Mouse (Mus musculus) monocyte, adult 5-6 weeks (primary cell): Measurements from ENCODE around the gene Olfr572. TPM values are rescaled to one million over a fixed set of nuclear protein-coding genes. Genes with fewer than 3 reads are reported as not detected.

Source experiments
- ATAC-seq: fragments of 153-309, 156-312 bp; replicated peaks from 2 replicates; pipeline ENCODE4 v1.8.0; 2017; ENCODE audit warnings: mild to moderate bottlenecking; ENCODE audit not compliant: low TSS enrichment, insufficient number of reproducible peaks, severe bottlenecking, poor library complexity, low FRiP score
- total RNA-seq: library from RNA; stranded (forward); fragments of 200-1000, 200-491, 200-594 nt; gene quantifications from 3 replicates; pipeline ENCODE4 v1.2.3, GENCODE M21; 2017

Olfr572 gene
- total RNA-seq = not detected in 3 replicates

DNA sequence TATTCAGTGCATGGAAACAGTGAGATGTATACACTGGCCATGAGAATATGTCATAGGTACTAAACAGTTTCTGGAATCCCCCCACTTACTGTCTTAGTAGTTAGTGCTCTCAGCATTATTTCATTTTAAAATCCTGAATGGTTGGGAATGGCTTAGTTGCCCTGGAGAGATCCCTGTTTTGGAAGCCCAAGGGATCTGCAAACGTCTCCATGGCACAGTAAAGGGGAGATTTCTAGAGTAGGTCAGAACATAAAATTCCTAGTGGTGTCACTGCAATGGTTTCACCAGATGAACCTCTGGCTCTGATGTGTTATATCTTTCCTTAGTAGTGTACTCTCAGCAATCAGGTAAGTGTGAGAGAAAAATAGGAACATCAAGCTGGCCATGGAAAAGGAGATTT, at the start of gene Olfr572:
Olfr572 (plus strand) TSS at position 301 of the 400 bp plus-strand sequence.
- no peak for ATAC-seq

DNA sequence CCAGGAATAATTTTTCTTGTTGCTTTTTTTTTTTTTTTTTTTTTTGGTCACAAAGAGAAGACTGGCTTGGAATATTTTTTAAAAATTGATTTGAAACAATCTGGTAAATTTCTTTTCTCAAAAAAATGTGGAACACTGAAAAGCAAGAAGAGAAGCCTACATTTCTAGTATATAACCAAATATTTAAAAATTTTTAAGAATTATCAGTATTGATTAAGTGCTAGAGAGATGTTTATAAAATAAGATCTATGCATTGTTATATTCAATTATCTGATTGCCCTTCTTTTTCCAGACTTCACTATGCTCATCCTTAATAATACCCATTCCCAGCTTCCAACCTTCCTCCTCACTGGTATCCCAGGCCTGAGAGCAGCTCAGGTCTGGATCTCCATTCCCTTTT, 47.4 kb upstream of the Olfr572 start, which contains the start of gene Olfr568:
Olfr568 (plus strand) TSS at position 301 of the 400 bp plus-strand sequence.
- no peak for ATAC-seq

DNA sequence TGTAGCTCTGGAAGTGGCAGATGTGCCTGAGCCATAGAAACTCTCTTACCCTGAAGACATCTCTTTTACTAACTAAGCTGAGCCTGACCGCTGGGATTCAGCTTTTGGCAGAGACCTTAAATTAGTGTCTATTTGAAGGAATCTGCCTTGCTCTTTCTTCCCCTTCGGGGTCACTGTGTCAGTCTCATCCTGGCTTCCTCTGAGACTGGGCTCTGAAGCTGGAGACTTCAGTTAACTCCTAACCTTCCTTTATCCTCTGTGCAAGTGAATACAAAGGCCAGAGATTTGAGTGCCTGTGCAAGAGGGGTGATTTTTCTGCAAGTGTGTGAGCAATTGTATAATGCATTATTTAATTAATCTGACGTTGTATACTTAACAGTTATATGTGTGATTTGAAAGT, 33.4 kb upstream of the Olfr572 start, which contains the start of gene Olfr569:
Olfr569 (minus strand) TSS at position 101 of the 400 bp plus-strand sequence.
- ATAC-seq = no peak

DNA sequence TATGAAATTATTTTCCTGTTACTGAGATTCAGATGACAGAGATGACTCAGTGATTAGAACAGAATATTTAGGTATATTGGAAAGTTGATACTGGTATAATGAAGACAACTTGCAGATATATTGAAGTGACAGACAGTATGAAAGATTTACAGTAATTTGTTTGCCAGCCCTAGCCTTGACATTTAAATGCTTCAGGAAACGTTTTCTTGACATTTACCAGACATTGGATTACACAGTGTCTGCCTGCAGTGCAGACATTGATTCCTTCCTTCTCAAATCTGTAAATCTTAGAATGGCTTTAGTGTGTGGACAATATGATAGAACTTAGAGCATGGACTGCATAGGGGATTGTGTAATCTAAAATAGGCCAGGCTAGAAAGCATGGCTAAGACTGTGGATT, 8.9 kb upstream of the Olfr572 start:
- no peak for ATAC-seq

DNA sequence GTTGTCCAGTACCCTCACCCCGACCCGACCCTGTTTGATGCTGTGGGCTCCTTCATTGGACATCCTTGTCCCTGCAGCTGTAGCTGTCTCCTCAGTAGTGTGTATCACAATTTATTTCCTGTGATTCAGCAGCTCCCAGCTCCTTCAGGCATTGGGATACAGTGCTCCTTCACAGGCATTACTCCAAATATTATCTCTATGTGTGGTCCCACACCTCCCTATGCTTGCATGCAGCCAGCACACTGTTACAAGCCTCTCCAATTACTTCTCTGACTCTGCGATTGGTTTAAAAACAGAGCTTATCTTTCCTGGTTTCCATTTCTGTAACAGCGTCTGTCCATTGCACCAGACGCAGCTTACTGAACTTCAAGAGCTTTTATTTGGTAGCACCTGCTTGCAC, 7.8 kb upstream of the Olfr572 start:
- no peak for ATAC-seq

DNA sequence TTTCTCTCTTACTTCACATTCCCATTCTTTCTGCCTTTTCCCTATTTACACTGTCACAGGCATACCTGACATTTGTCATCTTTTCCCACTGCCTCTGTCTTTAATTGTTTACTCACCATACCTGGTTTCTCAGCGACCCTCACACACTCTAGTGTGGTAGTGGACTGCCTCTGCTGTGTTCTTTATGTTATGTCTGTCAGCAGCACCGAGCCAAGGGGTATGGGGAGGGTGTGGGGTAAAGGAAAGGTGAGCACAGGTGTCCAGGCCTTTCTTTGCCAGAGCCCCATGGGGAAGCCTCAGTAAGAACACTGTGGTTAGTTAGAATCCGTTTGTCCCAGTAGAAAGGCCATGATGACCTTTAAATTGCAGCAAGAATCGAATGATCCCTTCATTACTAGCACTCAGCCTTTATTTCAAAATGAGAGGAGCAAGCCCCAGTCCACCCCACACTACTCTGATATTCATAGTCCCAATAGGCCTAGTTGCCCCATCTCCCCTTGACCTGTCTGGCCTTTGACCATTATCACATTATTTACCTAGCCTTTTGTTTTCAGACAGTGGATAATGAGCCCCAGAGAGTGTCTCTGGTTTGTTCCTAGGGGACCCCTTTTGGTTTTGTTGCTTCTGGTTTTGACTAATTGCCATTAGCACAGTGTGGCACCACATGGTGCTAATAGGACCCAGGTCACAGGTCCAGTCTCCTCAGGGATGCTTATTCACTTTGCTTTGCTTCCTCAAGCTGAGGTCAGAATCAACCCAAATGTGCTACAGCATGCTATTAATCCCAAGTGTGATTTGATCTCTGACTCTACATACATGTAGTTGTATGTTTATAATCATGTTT, 7.0 kb upstream of the Olfr572 start, which contains the start of gene Olfr571:
Olfr571 (minus strand) TSS at position 505 of the 844 bp plus-strand sequence.
- ATAC-seq = no peak

DNA sequence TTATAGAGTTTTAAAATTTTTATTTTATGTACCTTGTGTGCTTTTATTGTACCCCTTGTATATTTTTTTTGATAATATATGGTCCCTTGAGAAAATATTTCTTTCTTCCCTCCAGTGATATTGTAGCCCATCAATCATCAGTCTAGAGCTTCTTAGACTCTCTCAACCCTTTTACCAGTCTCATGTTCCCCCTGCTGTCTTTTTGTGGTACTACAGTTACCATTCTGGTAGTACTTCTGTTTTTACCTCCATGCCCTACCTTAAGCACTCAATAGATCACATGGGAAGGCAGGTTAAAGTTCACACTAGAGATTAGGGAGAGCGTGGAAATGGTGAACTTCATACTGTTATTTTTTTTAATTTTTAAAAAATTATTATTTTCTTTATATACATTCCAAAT, 4.6 kb upstream of the Olfr572 start:
- no peak for ATAC-seq

DNA sequence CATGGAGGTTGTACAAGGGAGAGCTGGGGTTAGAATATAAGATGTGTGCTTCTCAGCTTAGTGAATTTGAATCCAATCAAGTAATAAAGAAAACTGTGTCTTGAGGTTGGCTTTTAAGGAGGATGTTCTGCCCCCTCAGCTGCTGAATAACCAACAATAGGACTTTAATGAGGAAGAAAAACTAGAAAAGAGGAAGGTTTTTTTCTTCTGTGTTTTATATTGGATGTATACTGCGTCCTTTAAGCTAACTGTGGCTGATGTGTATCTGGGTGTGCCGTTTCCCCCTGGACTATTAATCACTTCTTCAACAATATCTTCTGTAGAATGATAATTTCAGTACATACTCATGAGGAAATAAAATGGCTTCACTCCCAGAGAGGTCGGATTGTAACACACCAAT, 2.9 kb downstream of the Olfr572 start:
- no peak for ATAC-seq

DNA sequence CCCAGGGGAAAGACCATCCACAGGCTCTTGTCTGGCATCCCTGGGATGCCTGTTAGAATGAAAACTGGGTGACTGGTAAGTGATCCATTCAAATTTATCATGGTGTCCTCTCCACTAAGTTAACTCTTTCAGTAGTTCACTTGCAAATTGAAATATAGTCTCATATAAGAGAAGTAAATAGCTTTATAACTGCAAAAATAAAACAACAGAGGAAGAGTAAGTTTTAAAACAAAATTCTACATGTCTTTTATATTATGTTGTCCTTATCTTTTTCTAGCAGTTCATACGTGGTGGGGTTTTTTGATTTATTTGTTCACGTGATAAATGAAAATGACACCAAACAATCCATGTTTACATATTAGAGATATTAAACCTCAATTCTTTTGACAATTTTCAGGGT, 18.3 kb downstream of the Olfr572 start, which contains the start of gene Olfr573-ps1:
Olfr573-ps1 (minus strand) TSS at position 101 of the 400 bp plus-strand sequence.
- ATAC-seq = no peak

DNA sequence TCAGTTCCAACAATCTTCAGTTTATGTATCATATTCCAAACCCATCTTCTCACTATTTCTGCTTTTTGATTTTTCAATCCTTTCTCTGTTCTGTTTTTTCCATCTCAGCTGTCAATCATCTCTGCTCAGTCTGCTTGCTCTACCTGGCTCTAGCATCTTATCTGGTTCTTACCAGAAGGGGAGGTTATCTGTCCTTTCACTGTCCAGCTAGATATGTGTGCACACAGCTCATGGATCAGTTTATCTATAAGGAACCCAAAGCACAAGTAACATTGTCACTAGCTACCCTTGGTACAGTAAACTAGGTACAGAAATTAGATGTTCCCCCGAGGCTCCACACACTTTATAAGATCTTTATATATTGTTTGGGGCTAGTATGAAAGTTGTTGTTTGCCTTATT, 19.2 kb downstream of the Olfr572 start:
- no peak for ATAC-seq

DNA sequence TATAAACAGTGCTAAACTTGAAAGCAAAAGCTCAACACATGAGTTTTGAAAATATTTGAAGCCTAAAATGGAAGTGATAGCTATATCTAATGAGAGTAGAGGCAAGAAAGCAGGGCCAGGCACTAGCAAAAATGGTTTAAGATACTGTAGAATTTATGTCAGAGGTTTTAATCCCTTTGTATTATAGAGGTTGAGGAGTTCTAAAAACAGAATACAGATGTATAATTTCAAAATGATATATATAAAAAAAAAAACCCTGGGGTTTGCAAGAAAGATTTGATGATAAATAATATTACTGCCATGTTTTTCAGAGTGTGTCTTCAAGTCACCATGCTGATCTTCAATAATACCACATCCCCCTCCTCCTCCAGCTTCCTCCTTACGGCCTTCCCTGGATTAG, 24.0 kb downstream of the Olfr572 start, which contains the start of gene Olfr574:
Olfr574 (plus strand) TSS at position 301 of the 400 bp plus-strand sequence.
- ATAC-seq = no peak

DNA sequence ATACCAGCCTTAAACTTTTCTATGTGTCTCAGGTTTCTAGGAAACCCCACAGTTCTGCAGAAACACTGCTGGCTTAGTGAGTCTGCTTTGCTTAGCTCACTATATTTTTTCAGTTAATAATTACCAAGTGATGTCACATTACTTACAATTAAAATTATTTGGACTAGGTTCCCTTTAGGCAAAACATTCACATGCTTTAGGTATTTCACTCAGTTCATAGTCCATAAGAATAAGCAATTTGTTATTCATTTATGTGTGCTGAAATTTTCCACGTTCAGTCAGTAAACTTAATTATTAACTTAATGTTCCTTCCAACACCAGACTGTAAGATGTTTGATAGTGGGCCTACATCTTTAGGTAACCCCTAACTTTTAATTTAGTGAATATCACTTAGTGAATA, 26.5 kb downstream of the Olfr572 start:
- ATAC-seq = no peak

DNA sequence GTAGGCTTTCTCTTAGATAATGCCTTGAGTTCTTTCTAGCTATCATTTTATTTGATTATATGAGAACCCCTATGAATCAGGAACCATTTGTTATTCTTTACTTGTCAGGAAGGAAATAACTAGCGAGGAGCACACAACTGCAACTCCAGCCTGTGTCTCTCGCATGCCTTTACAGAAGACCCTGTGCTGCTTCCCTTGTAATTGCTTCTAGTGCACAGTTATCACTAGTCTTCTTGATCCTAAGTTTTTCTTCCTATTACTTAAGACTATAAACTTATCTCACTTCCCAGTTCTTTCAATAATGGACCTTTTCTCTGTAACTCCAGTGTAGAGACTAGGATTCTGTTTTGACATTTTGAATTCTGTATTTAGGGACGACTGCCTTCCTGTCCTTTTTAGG, 33.9 kb downstream of the Olfr572 start:
- ATAC-seq = no peak

DNA sequence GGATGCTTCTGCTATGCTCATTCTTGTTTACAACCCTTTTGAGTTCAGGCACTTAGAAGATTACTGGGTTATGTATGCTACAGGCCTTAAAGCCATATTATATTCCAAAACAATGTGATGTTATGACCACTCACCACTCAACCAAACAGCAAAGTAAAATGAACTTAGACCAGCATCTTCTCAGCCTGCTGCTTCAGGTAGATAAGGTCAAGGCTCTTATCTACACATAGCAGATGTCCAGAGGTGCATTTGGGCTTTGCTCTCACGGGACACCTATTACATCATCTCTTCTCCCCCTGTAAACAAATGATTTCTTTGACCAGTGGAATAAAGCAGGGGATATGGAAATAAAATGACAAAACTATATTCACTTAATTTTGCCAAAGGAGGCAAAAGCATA, 34.4 kb downstream of the Olfr572 start, which contains the start of gene Olfr575:
Olfr575 (minus strand) TSS at position 183 of the 400 bp plus-strand sequence.
- ATAC-seq = no peak

DNA sequence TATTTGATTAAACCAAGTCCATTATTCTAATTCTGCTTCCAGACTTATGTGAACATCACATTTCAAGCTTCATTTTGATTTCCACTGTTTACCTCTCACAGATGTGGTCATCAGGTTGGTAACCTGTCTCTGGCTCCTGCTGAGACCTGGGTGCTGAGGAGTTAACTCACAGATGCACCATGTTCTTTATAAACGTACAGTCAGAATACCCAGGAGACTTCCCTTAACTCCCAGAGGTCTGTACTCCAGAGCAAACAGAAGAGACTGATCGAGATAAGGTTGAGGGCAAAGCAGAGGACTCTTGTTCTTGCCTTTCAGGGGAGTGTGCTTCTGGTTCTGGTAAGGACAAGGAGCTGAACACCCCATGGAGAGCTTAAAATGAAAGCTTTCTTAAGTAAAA, 38.2 kb downstream of the Olfr572 start, which contains the start of gene Olfr576:
Olfr576 (plus strand) TSS at position 301 of the 400 bp plus-strand sequence.
- ATAC-seq = no peak

DNA sequence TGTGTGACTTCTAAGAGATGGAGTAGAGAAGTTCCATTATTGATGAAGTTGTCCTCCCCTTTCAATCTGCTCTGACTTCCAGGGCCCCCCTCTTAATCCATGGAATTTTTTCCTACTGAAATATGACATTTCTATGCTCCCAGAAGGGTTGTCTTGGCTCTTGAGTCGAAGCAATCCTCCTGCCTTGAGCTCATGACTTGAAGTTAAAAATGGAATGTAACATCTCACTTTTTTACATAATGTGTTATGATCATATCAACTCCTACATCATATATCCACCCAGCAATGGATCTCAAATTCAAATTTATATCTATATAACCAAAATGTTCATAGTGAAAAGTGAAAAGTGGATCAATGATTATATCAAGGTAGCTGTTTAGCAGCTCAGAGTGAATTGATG, 50.2 kb downstream of the Olfr572 start:
- no peak for ATAC-seq

DNA sequence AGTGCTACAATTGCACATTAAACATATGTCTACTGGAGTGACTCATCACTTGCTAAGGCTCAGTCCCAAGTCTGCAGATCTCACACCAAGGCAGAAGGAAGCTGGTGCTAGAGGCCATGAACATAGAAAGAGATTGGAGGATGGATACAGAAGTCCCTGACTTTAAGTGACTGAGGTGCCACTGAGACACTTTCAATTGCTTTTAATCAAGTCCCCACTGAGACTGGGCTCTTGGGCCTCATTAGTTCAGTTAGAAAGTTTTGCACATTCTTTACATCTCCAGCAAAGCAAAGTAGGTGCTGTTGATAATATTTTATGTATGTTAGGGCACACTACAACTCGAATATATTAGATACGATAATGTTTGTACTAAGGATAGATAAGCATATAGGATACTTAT, 51.6 kb downstream of the Olfr572 start, which contains the start of gene Olfr577:
Olfr577 (minus strand) TSS at position 101 of the 400 bp plus-strand sequence.
- no peak for ATAC-seq
